Comparison of ENCODE assay signal across 18 mouse cellular contexts in the genomic region with DNA sequence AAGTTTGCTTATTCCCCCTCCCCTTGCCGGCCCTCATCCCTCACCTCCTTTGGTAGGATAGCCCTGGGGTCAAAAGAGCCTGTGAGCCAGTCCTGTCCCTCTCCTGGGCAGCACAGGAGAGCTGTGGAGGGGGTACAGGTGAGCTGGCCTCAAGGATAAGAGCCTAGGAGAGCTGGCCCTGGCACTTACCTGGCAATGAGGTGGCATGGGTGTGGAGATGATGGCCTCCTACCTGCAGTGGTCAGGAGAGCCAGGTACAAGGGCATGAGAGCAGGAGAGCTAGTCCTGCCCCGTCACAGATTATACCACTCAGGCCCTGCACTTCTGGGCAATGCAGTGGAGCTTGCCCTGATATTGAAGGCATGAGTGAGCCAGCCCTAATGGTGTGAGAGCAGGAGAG.
"Had no signal": no experiment of that assay in that cellular context is flagged by ENCODE, and none has a peak within 500 bp of the region (broad histone marks: within the 10 kb centered on the region; RNA-seq: fewer than 3 reads in every experiment).

No protein-coding gene starts in this region.

- H3K9me3 ChIP-seq: liver, embryonic 13.5 days; liver, embryonic 15.5 days; lung, embryonic 15.5 days; midbrain, embryonic 12.5 days; neural tube, embryonic 12.5 days; stomach, embryonic 15.5 days had no signal

- H3K4me2 ChIP-seq: liver, embryonic 11.5 days; liver, embryonic 13.5 days; liver, embryonic 15.5 days; lung, embryonic 15.5 days; midbrain, embryonic 12.5 days; neural tube, embryonic 12.5 days; stomach, embryonic 15.5 days had no signal

- H3K27ac ChIP-seq: liver, embryonic 13.5 days; liver, embryonic 15.5 days; lung, embryonic 15.5 days; macrophage; midbrain, embryonic 12.5 days; neural tube, embryonic 12.5 days; stomach, embryonic 15.5 days; stomach, postnatal 0 days had no signal

- H3K4me1 ChIP-seq: liver, embryonic 15.5 days; lung, embryonic 15.5 days; neural tube, embryonic 12.5 days; stomach, embryonic 15.5 days had no signal

- DNase-seq: liver; liver, embryonic 13.5 days; liver, postnatal 0 days; lung, adult 2 months; lung, postnatal 14 days; midbrain, embryonic 14.5 days; right cerebral cortex, postnatal 14 days; thymus, adult 2 months; thymus, postnatal 25 days; thymus, postnatal 4 days had no signal

- H3K9ac ChIP-seq: liver, embryonic 13.5 days; liver, embryonic 15.5 days; liver, postnatal 0 days; lung, embryonic 15.5 days; midbrain, embryonic 12.5 days; neural tube, embryonic 12.5 days; stomach, embryonic 15.5 days had no signal

- H3K4me3 ChIP-seq: liver, embryonic 13.5 days; liver, embryonic 15.5 days; lung, embryonic 15.5 days; midbrain, embryonic 12.5 days; neural tube, embryonic 12.5 days; stomach, embryonic 15.5 days had no signal

- H3K27me3 ChIP-seq: liver, embryonic 13.5 days; liver, embryonic 15.5 days; lung, embryonic 15.5 days; midbrain, embryonic 12.5 days; neural tube, embryonic 12.5 days; stomach, embryonic 15.5 days had no signal

- ATAC-seq: liver, postnatal 0 days had no signal

- H3K36me3 ChIP-seq: liver, embryonic 13.5 days; liver, embryonic 15.5 days; lung, embryonic 15.5 days; midbrain, embryonic 12.5 days; neural tube, embryonic 12.5 days; stomach, embryonic 15.5 days had no signal
